Mouse (Mus musculus) CD8-positive naive resting alpha-beta T cell, adult 2 months (primary cell): ENCODE results near the gene Susd1.
"Not testable (repeated sequence)": the region's sequence is repeated elsewhere in the genome, so short reads cannot be mapped to it uniquely, and the experiment has no call there.

Experiments
- DNase-seq, 2 experiments: peaks; one replicate each; pipeline ENCODE4 v3.0.0; 2022; ENCODE audit warnings: low read depth in 2 of 2, low spot score in 2 of 2

The Susd1 gene

DNA sequence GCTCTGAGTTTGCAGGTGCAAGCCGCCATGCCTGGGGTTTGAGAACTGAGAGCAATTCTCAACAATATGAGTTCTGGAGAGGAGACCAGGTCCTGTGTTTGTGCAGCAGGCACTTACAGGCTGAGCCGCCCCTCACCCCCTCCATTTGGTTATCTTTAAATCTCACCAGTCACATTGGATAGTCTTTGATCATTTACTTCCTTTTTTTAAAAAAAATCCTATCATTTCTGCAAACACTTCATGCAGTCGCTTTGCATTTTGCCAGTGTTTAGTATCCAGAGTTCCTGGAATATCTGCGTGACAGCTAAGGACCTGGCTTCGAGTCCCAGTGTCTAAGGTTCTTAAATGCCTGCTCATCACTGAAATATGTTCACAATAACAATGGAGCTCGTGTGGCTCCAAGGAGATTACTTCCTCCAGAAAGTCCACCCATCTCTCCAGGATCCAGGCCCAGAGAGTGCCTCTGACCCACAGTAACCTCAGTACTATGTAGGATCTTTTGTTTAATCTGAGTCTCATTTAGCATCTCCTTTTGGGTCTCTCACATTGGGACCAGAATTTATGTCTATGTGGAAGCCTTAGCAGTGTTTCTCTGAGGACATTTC, 147.4 kb downstream of the Susd1 start:
- DNase-seq = no peak

DNA sequence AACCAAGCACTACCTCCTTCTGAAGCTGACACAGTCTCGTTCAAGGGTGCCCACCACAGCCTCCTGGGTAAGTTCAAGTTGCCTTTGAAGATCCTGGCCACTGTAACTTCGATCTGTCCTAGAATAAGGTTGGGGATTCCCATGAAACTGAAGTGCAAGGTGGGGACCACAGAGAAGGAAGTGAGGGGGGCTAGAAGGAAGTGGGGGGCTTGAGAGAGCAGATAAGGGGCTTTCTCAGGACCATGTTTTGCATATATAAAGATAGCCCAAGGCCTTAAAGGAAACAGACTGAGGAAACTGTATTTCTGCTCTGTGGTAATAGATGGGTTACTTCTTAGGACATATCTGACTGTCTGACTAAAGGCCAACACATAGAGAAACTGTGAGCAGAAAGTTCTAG, 151.3 kb downstream of the Susd1 start:
- peak in 1 of 2 experiments; percentile 37 for DNase-seq

DNA sequence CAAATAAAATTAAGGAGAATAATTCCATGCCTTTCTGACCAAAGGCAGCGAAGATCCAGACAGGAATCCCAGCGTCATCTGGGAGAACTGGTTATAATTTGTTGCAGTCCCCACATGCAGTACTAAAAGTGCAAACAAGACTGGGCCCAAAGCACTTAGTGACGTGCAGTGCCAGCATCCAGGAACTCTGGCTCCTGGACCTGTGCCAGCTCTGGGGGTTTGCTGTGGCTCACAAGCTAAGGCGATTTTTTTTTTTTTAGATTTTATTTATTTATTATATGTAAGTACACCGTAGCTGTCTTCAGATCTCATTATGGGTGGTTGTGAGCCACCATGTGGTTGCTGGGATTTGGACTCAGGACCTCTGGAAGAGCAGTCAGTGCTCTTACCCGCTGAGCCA, 152.1 kb downstream of the Susd1 start:
- DNase-seq = not testable (repeated sequence)

DNA sequence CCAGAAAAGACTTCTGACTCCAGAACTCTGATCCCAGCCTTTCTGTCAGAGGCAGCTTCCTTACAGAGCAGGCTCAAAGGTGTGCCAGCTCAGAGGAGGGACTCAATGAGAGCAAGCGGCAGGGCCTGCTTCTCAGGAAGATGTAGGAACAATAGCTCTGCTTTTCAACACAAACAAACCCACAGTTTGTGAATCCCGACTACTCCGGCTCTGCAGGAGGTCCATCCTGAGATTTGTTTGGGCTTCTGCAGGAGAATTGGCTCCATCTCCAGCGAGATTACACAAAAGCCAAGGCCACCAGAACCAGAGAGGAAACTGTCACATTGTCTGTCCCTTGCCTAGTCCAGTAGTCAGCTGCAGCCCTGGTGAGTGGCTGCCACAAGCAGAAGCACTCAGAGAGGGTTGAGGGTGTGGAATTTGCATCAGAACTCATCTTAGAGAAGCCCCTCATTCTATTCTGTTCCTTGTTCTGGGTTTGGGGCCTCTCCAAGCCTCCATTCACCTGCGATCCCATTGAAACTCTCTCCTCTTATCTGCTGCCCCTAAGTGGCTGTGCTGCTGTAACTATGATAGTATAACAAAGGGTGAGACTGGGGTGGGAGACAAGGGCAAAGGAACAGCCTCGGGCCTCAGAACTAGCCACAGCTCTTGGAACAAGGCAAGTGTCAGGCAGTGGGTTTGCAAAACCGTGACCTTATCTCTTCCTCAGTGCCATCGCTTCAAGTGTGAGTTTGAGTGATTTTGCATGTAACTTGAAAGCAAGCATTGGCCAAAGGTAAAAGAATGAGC, 155.5 kb downstream of the Susd1 start:
- no peak for DNase-seq

DNA sequence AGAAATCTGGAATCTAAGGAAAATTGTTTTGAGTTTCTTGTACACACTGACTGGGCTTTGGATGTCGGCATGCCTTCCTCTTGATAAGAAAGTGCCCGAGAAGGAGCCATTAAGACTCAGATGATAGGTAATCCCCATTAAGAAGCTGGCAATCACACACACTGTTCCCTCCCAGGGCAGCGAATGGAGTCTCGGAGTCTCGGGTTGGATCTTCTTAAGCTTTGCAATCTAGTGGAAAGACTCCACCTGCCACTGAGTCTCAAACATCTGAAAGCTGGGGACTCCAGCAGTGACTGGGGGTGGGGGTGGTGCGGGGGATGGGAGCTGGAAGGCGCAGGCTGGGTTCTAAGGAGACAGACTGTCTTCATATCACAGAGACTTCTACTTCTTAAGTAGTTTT, 156.3 kb downstream of the Susd1 start:
- no peak for DNase-seq

DNA sequence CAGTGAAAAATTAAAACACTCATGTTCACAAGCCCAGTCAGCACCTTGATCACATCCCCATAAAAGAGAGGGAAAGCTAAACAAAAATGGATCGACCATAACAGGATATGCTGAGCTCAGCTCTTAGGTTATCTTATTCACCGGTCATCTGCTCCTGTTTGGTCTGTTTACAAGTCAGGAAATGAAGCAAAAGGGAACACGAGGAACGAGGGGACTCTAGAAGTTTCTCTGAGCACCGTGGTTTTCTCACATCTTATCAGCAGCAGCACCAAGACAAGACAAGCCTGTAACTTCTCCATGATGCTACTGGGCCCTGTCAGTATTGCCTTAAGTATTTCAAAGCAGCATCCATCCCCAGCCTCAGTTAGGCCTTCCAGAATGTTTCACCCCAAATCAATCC, 157.6 kb downstream of the Susd1 start:
- no peak for DNase-seq

DNA sequence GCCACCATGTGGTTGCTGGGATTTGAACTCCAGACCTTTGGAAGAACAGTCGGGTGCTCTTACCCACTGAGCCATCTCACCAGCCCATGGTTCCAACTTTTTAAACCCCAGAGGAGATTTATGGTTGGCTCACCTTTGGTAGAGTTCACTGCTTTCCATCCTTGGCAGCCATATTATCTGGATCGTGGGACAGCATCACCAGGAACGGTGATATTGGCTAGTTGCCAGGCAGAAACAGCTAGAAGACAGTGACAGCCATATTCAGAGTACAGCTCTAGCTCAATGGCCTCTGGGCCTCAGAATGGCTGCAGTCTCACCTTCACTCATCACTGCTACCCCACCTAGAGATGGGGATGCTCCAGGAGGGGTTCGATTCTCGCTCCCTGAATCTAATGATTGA, 159.3 kb downstream of the Susd1 start:
- DNase-seq = no peak

DNA sequence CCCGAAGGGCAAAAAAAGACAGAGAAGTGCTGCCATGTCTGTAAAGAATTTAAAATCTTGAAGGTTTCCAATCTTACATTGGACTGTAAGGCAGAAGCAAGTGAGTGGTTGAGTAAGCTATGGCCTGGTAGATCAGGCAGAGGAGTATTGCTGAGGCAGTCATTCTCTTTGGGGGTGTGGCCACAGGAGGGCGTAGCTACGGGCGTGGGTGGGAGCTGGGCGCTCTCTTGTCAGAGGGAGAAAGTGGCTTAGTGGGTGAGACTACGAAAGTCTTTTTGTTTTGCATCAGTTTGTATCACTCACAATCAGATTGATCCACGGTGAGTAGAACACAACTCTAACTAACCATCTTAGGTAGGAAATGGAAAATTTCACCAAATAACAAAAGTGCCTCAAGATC, 160.0 kb downstream of the Susd1 start:
- DNase-seq = peak; percentile 79 to 88

DNA sequence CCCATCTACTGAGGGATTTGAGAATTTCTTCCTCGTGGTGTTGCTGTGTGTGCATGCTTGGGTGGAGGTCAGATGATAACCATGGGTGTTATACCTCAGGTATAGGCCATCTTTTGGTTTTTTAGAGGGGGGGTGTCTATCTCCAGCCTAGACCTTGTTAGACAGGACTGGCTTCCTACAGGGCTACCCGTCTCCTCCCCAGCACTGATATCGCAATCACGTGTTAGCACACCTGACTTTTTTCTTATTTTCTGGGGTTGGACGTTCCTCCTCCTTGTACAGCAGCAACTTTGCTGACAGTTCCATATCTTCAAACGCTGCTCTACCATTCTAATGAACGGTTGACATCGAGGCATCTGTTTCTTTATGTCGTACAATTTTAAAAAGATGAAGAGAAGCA, 160.5 kb downstream of the Susd1 start:
- DNase-seq = no peak

DNA sequence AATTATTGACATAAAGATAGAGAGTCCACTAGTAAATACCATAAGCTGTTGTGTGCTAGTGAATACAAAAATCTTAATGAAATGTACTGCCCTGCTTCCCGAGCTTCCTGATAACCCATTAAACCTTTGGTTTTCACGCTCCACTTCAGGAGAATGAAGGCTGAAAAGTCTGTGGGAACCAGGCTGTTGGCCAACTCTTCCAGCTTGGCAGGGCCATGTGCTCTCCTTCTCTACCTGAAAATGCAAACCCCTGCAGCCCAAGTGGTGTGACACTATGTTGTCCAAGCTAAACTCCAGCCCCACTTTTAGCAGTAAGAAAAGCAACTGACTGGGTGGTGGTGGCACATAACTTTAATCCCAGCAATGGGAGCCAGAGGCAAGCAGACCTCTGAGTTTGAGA, 162.5 kb downstream of the Susd1 start:
- DNase-seq = no peak

DNA sequence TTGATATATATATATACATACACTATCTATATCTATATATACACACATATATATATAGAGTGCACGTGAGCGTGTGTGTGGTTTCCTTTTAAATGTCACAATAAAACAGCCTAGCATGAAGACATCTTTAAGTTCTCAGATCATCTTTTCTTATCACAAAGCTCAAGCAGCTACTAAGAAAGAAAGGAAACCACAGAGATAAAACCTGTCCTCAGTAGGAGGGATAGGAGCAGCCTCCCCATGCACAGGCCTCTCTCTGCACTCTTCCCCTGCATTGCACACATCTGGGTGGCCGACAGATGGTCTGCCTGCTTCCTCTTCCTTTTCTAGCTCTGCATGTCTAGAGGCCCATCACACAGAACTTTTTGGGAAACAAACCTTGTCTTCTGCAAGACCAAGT, 162.9 kb downstream of the Susd1 start:
- peak in 1 of 2 experiments; percentile 46 for DNase-seq

DNA sequence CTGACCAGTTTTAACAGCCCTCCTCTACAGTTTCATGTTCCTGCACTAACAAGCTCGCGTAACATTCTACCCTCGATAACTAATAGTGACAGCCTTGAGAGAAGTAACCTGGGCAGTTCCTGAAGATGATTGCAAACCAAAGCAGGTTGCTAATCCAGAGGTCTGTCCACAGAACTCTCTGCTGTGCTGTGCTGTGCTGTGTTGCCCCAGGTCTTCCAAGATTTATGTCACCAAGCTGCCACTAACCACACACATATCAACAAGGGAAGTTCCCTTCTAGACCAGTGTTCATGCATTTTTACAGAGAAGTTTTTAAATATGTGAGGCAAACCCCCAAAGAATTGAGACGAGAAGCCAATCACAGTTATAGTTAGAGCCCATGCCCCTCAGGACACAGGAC, 164.3 kb downstream of the Susd1 start:
- no peak for DNase-seq

DNA sequence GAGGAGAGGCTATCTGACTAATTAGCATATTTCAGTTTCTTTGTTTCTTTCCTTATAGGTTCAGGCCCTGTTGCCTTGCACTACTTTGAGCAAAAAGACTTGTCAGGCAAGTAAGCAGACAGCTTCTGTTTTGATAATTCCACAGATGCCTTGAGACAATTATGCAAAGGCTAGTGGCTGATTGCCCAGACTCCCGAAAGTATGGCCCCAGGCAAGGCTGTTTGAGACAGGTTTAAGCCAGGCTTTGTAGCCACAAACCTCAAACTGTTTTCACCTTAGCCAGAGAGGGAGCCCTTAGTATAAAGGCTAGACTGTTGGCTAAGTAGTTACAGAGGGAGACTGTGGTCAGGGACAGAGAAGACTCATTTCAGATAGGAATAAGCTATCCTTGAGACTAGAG, 165.1 kb downstream of the Susd1 start:
- no peak for DNase-seq

DNA sequence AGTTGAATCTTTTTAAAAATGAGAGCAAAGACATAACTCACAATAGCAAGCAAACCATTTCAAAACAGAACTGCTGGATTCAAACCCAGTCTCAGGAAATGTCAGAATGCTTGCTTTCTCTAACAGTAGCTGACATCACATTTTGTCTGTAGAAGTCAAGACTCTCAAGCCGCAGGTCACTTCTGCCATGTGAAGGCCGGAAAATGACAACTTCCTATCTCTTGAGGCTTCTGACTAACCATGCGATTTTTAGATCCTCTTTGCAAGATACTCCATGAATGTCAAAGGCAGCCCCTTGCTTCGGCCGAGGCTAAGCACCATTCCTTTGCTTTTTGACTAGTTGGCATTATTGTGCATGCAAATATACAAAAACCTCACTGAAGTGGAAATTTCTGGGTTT, 172.8 kb downstream of the Susd1 start:
- peak; percentile 28 to 30 for DNase-seq

DNA sequence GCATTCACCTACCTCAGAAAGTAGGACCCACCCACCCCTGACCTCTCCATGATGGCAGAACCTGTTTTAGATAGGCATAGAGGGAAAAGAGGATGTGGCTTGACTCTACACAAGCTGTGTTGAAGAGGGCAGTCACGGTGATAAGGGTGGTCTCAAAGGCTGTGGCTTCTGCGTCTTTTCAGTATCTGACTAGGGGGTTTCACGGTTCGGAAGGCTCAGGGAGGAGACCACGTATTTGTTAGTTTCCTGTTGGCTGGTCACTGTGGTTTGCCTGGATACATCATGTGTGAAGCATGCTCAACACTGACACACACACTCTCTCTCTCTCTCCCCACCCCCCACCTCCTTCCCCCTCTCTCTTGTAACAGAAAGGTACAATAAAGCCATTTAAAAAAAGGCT, 173.3 kb downstream of the Susd1 start:
- peak; percentile 66 to 72 for DNase-seq
